Mouse (Mus musculus): ENCODE results near the gene Ddx6. TPM values are rescaled to one million over a fixed set of nuclear protein-coding genes. Genes with fewer than 3 reads are reported as not detected.

Gene Ddx6
- total RNA-seq, 1 experiment from 2014 or later = 122 TPM

DNA sequence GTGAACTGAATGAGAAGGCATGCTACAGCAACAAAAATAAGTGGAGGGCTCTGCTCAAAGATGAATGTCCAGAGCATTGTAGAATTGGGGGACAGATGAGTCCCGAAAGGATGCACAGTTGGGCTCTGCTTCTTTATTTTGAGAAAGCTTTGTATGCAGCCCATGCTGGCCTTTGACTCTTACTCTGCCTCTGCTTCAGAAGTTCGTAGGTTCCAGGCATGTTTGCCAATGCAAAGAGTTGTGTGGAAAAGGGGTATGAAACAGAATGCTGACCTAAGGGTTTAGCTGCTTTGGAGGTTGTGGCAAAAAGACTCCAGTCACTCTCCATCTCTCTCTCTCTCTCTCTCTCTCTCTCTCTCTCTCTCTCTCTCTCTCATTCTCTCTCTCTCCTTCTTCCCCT is 36.9 kb downstream of the Ddx6 start:
- DNase-seq = no peak

DNA sequence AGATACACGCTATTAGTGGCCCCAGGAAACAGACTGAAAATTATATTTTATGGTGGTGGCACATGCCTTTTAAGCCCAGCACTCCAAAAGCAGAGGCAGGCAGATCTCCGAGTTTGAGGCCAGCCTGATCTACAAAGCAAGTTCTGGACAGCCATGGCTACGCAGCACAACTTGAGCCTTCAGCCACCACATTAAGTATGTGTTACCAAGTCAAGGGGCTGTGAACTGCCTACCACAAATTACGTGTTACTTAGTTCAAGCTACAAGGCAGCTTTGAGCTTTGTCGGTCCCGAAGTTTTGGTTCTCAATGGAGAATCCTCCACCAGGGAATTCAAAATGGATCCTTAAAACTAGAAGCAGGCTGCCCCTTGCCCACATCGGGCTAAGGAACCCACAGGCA is 38.4 kb downstream of the Ddx6 start:
- DNase-seq = no peak

DNA sequence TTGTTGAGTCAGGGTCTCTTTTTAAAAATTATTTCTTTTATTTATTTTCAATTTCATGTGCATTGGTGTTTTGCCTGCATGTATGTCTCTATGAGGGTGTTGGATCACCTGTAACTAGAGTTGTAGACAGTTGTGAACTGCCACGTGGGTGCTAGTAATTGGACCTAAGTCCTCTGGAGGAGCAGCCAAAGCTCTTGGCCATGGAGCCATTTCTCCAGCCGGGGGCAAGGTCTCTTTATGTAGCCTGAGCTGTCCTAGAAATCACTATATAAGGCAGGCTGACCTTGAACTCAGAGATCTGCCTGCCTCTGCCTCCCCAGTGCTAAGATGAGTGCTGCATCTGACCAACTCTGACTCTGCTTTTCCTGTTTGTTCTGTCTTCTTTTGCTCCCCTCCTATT is 39.5 kb downstream of the Ddx6 start:
- DNase-seq = no peak

DNA sequence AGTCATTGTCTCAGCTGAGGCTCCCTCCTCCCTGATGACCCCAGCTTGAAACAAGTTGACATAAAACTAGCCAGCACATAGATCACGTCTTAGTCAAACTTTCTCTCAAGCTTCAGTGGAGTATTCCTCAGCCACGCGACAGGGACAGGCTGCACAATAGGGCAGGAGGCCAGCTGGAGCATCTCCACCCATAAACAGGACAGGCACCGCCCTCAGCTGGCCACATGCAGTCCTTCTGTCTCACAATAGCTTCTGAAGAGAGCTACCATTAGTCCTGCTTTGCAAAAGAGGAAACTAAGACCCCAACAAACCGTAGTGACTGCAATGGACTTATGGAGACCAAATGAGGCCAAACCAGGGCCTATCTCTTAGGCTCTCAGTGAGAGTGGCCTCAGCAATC is 40.8 kb downstream of the Ddx6 start:
- DNase-seq = peak; percentile 72

DNA sequence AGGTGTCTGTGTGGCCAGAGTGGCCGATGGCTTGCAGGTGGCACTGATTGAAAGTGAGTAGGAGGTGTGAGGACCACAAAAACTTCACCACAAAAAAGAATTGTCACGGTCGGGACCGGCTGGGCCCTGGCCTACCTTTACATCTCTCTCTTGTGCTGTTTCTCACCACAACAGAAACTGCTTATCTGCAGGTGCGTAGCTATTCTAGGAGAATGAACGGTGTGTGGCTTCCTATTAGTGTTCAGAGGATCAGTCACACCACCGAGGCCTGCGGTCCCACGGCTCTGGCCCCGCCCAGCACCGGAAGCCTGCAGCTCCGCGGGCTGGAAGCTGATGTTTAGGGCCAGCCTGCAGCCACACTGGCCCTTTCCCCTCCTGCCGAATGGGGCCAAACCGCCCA is 41.2 kb downstream of the Ddx6 start:
- peak; percentile 43 for DNase-seq

DNA sequence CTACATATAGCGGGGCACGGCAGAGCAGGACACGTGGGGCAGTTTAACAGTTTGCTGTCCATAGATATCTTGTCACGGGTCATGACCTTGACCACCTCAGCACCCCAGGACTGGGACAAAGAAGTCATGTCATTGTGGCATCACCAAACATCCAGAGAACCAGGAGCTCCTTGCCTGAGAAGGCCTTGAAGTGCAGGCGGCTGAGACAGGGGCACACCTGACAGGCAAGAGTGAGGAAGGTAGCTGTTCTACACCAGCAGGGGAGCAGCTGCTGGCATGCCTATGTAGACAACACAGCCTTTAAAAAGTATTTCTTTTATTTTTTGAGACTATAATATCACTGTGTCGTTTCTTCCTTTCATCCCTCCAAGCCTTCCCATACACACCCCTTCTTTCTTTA is 41.7 kb downstream of the Ddx6 start:
- DNase-seq = no peak

DNA sequence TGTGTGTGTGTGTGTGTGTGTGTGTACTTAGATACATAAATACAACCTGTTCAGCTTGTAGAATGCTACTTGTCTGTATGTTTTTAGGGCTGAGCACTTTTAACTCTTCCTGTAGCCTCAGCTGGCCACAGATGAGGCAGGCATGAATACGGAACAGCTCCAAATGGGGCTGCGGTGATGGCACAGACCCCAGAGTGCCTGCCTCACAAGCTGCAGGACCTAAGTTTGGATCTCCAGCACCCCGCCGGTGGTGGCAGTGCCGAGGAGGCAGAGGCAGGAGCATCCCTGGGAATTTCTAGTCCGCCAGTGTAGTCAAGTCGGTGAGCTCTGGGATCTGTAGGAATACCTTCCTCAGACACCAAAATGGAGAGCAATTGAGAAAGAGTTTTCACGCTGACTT is 42.3 kb downstream of the Ddx6 start:
- DNase-seq = no peak

DNA sequence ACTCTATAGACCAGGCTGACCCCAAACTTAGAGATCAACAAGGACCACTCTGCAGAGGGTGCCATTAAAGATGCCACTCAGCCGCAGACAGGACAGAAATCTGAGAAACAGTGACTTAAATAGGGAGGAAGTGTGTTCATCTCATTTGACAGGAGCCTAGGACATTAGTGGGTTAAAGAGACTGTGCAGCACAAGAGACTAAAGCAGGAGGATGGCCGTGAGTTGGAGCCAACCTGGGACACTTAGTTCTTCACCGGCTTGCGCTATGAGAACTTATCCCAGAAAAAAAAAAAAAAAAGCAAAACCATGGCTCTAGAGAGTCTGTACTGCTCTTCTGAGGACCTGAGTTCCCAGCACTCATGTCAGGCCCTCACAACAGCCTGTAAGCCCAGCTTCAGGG is 43.0 kb downstream of the Ddx6 start:
- no peak for DNase-seq

DNA sequence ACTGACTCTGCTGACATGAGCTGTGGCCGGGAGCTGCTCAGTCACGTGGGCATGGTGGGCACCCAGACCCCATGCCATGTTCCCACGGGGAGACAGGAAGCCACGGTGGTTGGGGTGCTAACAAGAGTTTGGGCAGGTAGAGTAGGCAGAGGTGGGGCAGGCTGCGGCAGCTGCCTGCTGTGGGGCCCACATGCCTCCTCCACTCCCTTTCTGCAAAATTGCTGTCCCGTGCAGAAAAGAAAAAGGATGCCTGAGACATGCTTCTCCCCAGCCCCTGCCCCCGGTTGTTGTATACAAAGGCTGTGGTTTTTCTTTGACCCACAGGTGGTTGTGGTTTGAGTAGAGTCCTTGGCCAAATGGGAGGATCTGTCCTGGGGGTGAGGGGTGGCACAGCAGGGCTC is 44.2 kb downstream of the Ddx6 start:
- DNase-seq = no peak

DNA sequence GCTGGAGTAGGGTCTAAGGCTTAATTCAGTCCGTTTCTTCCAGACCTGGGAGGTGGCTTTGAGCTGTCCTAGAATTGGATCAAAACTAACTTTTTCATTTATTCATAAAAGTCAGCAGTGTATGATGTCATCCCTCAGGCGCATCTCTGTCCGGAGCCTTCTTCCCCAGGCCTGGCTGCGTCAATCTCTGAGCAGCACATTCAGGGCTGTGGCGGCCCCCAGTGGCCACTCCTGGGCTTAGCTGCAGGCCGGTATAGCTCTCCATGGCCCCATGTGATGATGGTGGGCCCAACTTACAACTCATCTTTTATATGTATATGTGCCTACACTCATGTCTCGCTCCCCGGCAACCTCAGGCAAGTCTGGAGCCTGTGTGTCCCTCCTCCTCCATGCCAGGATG is 47.3 kb downstream of the Ddx6 start:
- peak; percentile 89 for DNase-seq

DNA sequence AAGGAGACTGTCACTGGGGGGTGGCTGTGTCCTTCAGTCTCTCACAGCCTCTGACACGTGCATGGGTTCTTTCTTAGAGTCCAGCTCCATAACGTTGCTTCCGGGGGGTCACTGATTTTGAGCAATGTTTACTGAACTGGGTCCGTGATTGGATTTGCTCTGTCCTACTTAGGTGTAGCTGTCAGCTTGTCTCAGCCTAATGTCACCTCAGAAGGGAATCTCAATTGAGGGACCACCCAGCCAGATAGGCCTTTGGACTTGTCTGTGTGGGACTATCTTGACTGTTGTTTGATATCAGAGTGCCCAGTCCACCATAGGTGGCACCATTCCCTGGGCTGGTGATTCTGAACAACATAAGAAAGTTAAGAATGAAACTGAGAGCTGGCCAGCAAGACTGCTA is 49.2 kb downstream of the Ddx6 start:
- no peak for DNase-seq

DNA sequence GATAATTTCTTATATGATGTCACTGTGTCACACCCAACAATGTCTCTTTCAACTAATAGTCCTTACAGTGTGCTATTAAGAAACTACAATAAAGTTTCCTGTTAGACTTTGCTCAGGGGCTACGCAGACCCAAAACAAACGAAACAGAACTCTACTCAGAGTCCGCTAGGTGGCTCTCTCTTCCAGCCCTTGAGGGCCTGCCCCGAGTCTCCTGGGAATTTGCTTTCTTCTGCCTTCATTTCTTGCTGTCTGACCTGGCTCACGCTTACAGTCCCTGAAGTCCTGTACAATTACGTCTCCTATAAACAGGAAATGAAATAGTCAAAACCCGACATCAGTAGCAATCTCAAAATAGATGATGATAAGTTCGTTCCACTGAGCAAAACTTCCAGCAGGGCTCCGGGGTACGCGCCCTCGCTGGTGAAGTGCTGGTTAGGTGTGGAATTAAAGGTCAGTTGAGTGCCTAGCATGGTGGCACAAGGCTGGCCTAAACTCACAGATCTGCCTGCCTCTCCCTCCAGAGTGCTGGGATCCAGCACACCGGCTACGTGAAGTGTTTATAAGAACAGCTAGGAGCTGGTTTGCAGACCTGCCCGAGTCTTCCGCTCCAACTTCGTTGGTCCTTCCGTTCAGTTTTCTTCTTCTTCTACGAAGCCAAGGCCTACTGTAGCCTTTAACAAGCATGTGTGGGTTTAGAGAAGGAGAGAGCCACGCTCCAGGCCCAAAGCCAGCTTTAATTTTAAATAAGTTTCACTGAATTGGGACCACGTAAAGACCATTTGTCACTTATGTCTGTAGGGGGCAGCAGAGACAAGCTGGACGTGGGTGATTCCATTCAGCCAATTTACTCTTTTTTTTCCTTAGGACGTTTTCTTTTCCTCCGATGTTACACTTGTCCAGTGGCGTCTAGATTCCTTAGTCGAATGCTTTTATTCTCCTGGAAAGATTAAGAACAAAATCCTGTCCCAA is 50.7 kb downstream of the Ddx6 start:
- peak; percentile 81 for DNase-seq

DNA sequence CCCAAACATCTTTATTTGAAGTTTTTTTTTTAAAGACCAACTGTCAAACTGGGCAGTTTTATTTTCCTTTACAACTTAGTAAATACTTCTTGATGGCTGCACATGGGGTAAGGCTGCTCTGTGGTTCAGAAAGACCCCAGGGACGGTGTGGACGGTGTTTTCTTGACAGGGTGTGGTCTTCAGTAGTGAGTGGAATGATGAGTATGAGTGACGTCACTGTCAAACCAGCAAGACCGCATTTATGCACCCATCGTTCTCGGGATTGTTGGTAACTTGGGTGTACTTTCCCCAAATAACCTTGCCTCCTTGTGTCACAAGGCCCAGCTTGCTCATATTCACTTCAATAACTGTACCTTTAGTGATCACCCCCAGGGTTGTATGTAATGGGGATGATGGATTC is 59.0 kb downstream of the Ddx6 start:
- no peak for DNase-seq

DNA sequence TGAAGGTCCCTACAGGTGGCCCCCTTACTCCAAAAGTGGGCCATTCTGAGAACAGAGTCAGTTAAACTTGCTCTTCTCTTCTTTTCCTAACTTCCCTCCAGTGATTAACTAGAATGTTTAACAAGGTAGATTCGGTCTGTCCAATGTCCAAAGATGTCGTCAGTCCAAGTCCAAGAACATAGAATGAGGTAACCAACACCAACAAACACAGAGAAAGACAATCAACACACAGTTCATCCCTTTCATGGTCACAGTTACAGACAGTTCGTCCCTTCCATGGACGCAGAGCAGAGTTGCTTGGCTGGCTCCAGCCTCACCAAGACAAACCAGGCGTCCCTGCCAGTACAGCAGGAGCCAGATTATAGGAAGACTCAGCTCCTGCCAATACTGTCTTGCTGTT is 66.7 kb downstream of the Ddx6 start:
- DNase-seq = no peak

DNA sequence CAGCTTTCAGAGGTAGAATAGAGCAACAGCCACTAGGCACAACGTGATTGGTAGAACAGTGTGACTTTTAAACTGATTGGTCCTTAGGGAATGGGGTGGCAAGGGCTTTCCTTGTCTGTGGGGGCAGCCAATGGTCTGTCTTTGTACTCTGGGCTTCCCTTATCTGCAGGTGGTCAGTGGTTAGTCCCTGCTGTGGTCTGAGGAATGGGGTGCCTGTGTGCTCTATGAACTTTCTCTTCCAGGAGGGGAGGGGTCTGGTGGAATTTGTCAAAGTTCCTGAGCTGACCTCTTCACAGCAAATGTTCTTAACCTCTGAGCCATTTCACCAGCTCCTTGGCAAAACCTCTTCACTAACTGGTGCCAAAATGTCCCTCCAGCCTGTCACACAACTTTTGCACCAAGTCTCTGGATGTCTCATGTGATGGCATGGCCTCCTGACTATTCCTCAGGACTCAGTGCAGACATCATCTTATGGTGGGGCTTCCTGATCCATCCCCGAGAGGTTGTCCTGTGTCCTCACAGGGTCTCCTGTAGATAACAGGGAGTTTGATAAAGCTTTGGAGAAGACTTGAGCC is 67.7 kb downstream of the Ddx6 start:
- DNase-seq = no peak

DNA sequence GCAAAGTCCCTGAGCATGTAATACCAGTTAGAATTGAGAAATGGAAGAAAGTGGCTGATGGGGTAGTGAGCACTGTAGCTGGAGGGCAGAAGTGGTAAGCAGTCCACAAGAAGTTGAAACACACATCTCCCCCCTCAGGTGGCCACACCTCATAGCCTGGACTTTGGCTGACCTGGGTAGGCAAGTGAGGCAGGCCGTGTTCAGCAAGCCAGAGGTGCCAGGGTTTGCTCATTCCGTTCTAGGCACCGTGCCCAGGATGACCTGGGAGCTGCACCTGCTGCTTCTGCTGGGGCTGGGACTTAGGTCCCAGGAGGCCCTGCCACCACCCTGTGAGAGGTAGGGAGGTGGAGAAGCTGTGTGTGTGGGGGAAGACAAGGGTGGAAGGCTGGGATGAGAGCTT is 68.3 kb downstream of the Ddx6 start, which contains the start of gene Treh:
Treh (plus strand) TSS at position 229 of the 400 bp plus-strand sequence.
- DNase-seq = no peak

DNA sequence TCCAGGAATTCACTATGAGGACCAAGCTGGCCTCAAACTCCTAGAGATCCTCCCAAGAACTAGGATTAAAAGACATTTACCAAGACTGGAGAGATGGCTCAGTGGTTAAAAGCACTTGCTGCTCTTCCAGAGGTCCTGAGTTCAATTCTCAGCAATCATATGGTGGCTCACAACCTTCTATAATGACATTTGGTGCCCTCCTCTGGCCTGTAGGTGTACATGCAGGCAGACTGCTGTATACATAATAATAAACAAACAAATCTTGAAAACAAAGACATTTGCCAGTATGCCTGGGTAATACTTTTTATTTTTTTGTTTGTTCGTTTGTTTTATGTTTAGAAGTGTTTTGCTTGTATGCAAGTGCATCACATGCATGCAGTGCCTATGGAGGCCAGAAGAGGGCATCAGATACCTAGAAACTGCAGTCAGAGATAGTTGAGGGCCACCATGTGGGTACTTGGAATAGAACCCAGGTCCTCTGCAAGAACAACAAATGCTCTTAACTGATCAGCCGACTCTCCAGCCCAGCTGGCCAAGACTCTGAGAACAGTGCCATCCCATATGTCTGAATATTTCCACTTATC is 73.7 kb downstream of the Ddx6 start:
- DNase-seq = no peak

DNA sequence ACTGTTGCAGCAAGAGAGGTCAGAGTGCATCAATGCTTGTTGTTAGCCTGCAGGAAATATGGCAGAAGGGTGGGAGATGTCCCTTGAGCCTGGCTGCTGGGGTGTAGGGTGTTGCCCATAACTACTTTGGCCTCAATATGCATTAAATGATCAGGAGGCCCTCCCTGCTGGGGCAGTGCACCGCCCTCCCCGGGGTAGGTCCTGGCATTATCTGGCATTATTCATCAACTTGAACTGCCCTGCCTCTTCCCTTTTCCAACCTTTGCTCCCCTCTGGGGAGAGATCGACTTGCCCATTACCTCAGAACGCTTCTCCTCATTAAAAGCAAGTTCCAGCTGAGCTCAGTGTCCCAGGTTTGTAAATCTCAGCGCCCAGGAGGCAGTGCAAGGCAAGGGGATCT is 74.9 kb downstream of the Ddx6 start:
- DNase-seq = no peak

DNA sequence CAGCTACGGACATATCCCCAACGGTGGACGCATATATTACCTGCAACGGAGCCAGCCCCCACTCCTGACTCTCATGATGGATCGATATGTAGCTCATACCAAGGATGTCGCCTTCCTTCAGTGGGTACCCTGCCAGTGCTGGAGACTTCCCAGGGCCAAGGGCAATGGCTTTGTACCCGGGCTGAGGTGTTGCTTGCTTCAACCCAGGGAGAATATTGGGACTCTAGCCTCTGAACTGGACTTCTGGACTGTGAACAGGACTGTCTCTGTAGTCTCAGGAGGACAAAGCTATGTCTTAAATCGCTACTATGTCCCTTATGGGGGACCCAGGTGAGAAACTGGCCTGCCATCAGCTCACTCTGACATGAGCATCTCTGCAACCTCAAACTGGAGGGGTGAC is 78.4 kb downstream of the Ddx6 start:
- no peak for DNase-seq

DNA sequence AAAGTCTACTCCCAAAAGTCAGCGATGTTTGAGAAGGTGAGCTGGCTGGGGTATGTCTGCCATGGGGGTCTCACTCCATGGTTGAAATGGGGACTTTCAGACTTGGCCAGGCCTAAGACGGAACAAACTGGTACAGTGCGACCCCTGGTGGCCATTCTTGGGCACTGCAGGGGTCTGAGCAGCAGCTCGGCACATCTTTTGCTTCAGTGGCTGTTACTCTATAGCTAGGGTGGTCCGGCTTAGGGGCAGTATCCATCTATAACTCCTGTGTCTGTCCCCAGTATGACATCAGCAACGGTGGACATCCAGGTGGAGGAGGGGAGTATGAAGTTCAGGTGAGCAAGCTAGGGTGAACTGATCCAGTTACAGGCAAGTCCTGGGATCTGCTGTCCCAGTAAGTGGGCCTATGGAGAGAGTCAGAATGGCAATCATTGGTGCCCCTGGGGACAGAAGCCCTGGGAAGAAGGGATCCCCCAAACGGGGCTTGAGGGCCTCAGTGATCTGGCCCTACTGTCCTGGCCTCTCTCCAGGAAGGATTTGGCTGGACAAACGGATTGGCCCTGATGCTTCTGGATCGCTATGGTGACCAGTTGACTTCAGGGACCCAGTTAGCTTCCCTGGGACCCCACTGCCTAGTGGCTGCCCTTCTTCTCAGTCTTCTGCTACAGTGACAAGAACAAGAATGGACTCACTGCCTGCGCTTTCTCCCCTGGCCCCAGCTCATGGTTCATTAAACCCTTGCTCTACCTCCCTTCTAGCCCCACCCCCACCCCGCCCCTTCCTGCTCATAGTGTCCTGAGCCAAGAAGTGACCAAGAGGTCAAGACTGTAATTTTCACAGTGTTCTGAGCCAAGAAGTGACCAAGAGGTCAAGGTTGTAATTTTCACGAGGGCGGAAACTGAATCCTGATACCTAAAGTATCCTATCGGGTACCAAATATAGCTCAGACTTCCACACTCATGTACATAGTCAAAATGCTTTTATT is 80.9 kb downstream of the Ddx6 start:
- peak; percentile 86 for DNase-seq

DNA sequence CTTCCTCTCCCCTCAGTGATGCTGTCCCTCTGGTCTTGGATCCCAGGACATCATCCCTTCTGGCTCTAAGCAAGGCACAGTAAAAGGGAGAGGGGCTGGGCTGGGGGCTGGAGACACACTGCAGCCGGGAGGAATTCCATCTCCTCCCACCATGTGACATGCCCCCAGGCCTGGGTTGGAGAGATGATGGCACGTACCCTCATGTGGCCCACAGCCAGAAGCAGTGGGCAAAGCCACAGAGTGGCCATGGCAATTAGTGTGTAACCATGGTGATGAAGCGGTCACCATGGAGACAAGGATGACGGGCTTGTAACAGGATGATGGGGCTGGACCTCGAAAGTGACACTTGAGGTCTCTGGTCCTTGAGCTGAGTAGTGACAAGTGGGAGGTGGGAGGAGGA is 81.9 kb downstream of the Ddx6 start:
- DNase-seq = peak; percentile 27

DNA sequence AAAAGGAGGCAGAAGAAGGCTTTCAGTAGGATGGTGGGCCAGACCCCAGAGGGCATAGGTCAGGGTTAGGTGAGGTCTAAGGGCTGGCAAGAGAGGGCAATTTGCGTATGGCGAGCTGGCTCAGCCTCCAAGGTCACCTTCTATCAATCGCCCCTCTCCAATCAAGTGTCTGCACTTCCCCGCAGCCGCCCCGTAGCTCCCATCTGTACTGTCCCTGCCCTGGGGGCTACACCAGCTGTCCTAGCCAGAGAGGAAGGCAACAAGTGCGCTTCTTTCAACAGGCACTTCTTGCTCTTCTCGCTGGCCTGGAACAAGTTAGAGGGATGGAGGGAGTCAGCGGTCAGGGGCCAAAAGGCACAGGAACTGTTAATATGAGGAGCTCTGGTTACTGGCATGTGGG is 83.3 kb downstream of the Ddx6 start:
- DNase-seq = no peak

All from adrenal gland, postnatal 14 days (tissue).